Mouse (Mus musculus): ENCODE results near the gene Kcnmb4.

Kcnmb4 gene

GRCm38 (mm10) chr10:116473759-116474549 lies at the start of gene Kcnmb4:
TSS of gene Kcnmb4 (minus strand) at chr10:116473878.
- peak; percentile 61 for DNase-seq (ENCODE audit: extremely low spot score)

- no peak for DNase-seq (ENCODE audit: extremely low spot score)
Measured at GRCm38 (mm10) chr10:116519588-116519987, 45.9 kb upstream of the Kcnmb4 start.

- no peak for DNase-seq (ENCODE audit: extremely low spot score)
Measured at GRCm38 (mm10) chr10:116515590-116515989, 41.9 kb upstream of the Kcnmb4 start.

GRCm38 (mm10) chr10:116515158-116515557 lies 41.5 kb upstream of the Kcnmb4 start:
- DNase-seq (ENCODE audit: extremely low spot score): no peak

GRCm38 (mm10) chr10:116513254-116513635 lies 39.6 kb upstream of the Kcnmb4 start:
- no peak for DNase-seq (ENCODE audit: extremely low spot score)

GRCm38 (mm10) chr10:116512521-116513253 lies 39.0 kb upstream of the Kcnmb4 start:
- DNase-seq (ENCODE audit: extremely low spot score): no peak

GRCm38 (mm10) chr10:116505303-116506014 lies 31.8 kb upstream of the Kcnmb4 start:
- no peak for DNase-seq (ENCODE audit: extremely low spot score)

- DNase-seq (ENCODE audit: extremely low spot score): no peak
Measured at GRCm38 (mm10) chr10:116492768-116493167, 19.1 kb upstream of the Kcnmb4 start.

GRCm38 (mm10) chr10:116486895-116487747 lies 13.4 kb upstream of the Kcnmb4 start:
- DNase-seq (ENCODE audit: extremely low spot score): no peak

GRCm38 (mm10) chr10:116481917-116482316 lies 8.2 kb upstream of the Kcnmb4 start:
- DNase-seq (ENCODE audit: extremely low spot score): no peak

- DNase-seq (ENCODE audit: extremely low spot score): no peak
Measured at GRCm38 (mm10) chr10:116480988-116481387, 7.3 kb upstream of the Kcnmb4 start.

GRCm38 (mm10) chr10:116476559-116476958 lies 2.9 kb upstream of the Kcnmb4 start:
- no peak for DNase-seq (ENCODE audit: extremely low spot score)

- no peak for DNase-seq (ENCODE audit: extremely low spot score)
Measured at GRCm38 (mm10) chr10:116475725-116476124, 2.0 kb upstream of the Kcnmb4 start.

GRCm38 (mm10) chr10:116473071-116473758 lies 463 bp downstream of the Kcnmb4 start:
- DNase-seq (ENCODE audit: extremely low spot score): peak; percentile 78

- DNase-seq (ENCODE audit: extremely low spot score): no peak
Measured at GRCm38 (mm10) chr10:116472579-116472978, 1.1 kb downstream of the Kcnmb4 start.

GRCm38 (mm10) chr10:116470306-116470925 lies 3.3 kb downstream of the Kcnmb4 start:
- DNase-seq (ENCODE audit: extremely low spot score): no peak

- no peak for DNase-seq (ENCODE audit: extremely low spot score)
Measured at GRCm38 (mm10) chr10:116468094-116468493, 5.6 kb downstream of the Kcnmb4 start.

GRCm38 (mm10) chr10:116463753-116464345 lies 9.8 kb downstream of the Kcnmb4 start:
- no peak for DNase-seq (ENCODE audit: extremely low spot score)

GRCm38 (mm10) chr10:116461443-116461842 lies 12.2 kb downstream of the Kcnmb4 start:
- peak; percentile 22 for DNase-seq (ENCODE audit: extremely low spot score)

GRCm38 (mm10) chr10:116458786-116459185 lies 14.9 kb downstream of the Kcnmb4 start:
- DNase-seq (ENCODE audit: extremely low spot score): no peak
